Mouse (Mus musculus): ENCODE results near the gene Atp2a2. TPM values are rescaled to one million over a fixed set of nuclear protein-coding genes. Genes with fewer than 3 reads are reported as not detected.
"Not testable (repeated sequence)": the region's sequence is repeated elsewhere in the genome, so short reads cannot be mapped to it uniquely, and the experiment has no call there.

Gene Atp2a2
- polyA plus RNA-seq, 1 experiment: 57.0 TPM

DNA sequence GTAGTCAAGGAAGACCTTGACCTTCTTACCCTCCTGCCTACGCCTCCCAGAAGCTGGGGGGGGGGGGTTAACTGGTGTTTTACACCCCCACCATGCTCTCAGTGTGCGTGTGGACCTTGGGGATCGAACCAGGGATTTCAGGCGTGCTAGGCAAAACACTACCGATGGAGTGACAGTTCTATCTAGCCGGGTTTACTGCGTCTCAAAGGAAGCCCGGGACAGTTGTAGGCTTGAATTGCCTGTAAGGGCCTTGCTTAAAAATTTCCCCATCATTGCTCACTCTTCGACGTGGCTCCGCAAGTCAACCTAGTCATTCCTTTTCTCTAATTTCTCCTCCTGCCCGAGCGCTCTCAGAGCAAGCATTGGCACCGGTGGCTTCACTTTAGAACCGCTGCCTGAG lies 78.9 kb downstream of the Atp2a2 start:
- TF ChIP-seq POLR2A (IDR thresholded peaks at IDR 0.05; ENCODE audit: borderline replicate concordance, low read depth, low read length): no peak
- TF ChIP-seq CTCF (IDR thresholded peaks at IDR 0.05; ENCODE audit: low read depth, low read length): no peak

DNA sequence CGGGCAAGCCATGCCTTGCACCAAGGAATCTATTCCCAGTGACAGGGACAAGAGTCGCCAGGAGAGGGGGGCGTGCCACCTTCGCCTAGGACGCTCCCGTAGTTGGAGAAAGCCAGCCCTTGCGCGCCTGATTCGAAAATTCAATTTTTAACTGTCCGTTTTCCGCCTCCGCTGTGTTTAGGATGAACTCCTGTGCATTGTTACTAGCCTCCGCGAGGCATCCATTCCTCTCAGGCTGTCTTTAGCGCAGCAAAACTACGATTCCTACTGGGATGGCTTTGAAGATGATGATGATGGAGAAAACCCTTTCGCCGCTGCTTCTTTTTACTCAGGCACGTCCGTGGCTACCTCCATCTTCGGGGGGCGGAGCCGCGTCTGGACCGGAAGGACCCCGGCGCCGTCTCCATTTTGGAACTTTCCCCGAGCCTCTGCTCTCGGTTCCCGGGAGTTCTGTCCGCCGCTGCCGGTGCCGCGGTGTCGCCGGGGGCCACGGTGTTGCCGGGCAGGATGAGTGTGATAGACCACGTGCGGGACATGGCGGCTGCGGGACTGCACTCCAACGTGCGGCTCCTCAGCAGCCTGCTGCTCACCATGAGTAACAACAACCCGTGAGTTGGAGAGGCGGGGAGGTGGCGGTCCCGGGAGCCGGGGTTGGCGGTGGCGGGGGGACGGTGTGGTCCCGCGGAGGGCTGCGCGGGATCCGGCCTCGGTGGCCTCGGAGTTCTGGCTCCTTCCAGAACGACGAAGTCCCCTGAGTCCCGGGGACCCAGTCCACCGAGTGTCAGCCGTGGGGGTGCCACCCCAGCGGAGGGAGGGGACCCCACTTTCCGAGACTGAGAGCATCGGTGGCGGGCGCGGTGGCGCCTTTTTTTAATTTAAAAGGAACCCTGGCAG lies 79.7 kb downstream of the Atp2a2 start:
- TF ChIP-seq CTCF (IDR thresholded peaks at IDR 0.05; ENCODE audit: low read depth, low read length): no peak
- no peak for TF ChIP-seq POLR2A (IDR thresholded peaks at IDR 0.05; ENCODE audit: borderline replicate concordance, low read depth, low read length)
- Histone ChIP-seq H3K4me3 (ENCODE audit: insufficient read depth, low read length) (peak overlapping the region; percentile 94), H3K4me1 (ENCODE audit: control insufficient read depth, insufficient read depth, low read length) (peaks cover 7% of the 10 kb centered on the region), H3K27ac (ENCODE audit: insufficient read depth, low read depth, low read length) (peak overlapping the region; percentile 72)

More for the DNA sequence above, 78.9 kb downstream of the Atp2a2 start:
- H3K4me1 ChIP-seq (ENCODE audit: control insufficient read depth, insufficient read depth, low read length): peaks cover 7% of the 10 kb centered on the region
- no peak overlapping the region for H3K27ac ChIP-seq (ENCODE audit: insufficient read depth, low read depth, low read length)
- H3K4me3 ChIP-seq (ENCODE audit: insufficient read depth, low read length): peak overlapping the region; percentile 94

GRCm38 (mm10) chr5:122421271-122422068 lies 80.6 kb downstream of the Atp2a2 start, which contains the start of gene Anapc7:
Gene Anapc7 (plus strand): TSS chr5:122421693.
- peak within 1 kb of the TSS; percentile 94 for H3K4me3 ChIP-seq (ENCODE audit: insufficient read depth, low read length)
- TF ChIP-seq POLR2A (IDR thresholded peaks at IDR 0.05; ENCODE audit: borderline replicate concordance, low read depth, low read length) (no peak), CTCF (IDR thresholded peaks at IDR 0.05; ENCODE audit: low read depth, low read length) (no peak)
- peak within 1 kb of the TSS; percentile 72 for H3K27ac ChIP-seq (ENCODE audit: insufficient read depth, low read depth, low read length)
- H3K4me1 ChIP-seq (ENCODE audit: control insufficient read depth, insufficient read depth, low read length): peaks cover 7% of the 10 kb centered on the region

GRCm38 (mm10) chr5:122420676-122421075 lies 81.3 kb downstream of the Atp2a2 start:
- not testable (repeated sequence) for H3K4me1 ChIP-seq (ENCODE audit: control insufficient read depth, insufficient read depth, low read length); H3K4me3 ChIP-seq (ENCODE audit: insufficient read depth, low read length); H3K27ac ChIP-seq (ENCODE audit: insufficient read depth, low read depth, low read length)

GRCm38 (mm10) chr5:122415465-122415864 lies 86.6 kb downstream of the Atp2a2 start:
- Histone ChIP-seq H3K4me1 (ENCODE audit: control insufficient read depth, insufficient read depth, low read length) (peaks cover 3% of the 10 kb centered on the region; the same call in 1 of the 2 replicates), H3K4me3 (ENCODE audit: insufficient read depth, low read length) (no peak overlapping the region), H3K27ac (ENCODE audit: insufficient read depth, low read depth, low read length) (no peak overlapping the region)
- TF ChIP-seq CTCF (IDR thresholded peaks at IDR 0.05; ENCODE audit: low read depth, low read length): no peak
- TF ChIP-seq POLR2A (IDR thresholded peaks at IDR 0.05; ENCODE audit: borderline replicate concordance, low read depth, low read length): no peak

- H3K4me1 ChIP-seq (ENCODE audit: control insufficient read depth, insufficient read depth, low read length): peaks cover 3% of the 10 kb centered on the region; the same call in 1 of the 2 replicates
- H3K27ac ChIP-seq (ENCODE audit: insufficient read depth, low read depth, low read length): no peak overlapping the region
- no peak overlapping the region for H3K4me3 ChIP-seq (ENCODE audit: insufficient read depth, low read length)
- TF ChIP-seq CTCF (IDR thresholded peaks at IDR 0.05; ENCODE audit: low read depth, low read length): no peak
- no peak for TF ChIP-seq POLR2A (IDR thresholded peaks at IDR 0.05; ENCODE audit: borderline replicate concordance, low read depth, low read length)
These were observed 87.7 kb downstream of the Atp2a2 start for GRCm38 (mm10) chr5:122414351-122414750.

- Histone ChIP-seq H3K4me1 (ENCODE audit: control insufficient read depth, insufficient read depth, low read length) (peaks cover 3% of the 10 kb centered on the region; the same call in 1 of the 2 replicates), H3K27ac (ENCODE audit: insufficient read depth, low read depth, low read length) (no peak overlapping the region), H3K4me3 (ENCODE audit: insufficient read depth, low read length) (no peak overlapping the region)
- TF ChIP-seq POLR2A (IDR thresholded peaks at IDR 0.05; ENCODE audit: borderline replicate concordance, low read depth, low read length) (no peak), CTCF (IDR thresholded peaks at IDR 0.05; ENCODE audit: low read depth, low read length) (no peak)
These were observed 89.2 kb downstream of the Atp2a2 start for GRCm38 (mm10) chr5:122412826-122413225.

GRCm38 (mm10) chr5:122411892-122412291 lies 90.1 kb downstream of the Atp2a2 start:
- Histone ChIP-seq H3K27ac (ENCODE audit: insufficient read depth, low read depth, low read length) (no peak overlapping the region), H3K4me3 (ENCODE audit: insufficient read depth, low read length) (no peak overlapping the region), H3K4me1 (ENCODE audit: control insufficient read depth, insufficient read depth, low read length) (peaks cover 3% of the 10 kb centered on the region; the same call in 1 of the 2 replicates)
- TF ChIP-seq POLR2A (IDR thresholded peaks at IDR 0.05; ENCODE audit: borderline replicate concordance, low read depth, low read length): no peak
- TF ChIP-seq CTCF (IDR thresholded peaks at IDR 0.05; ENCODE audit: low read depth, low read length): no peak

- H3K4me3 ChIP-seq (ENCODE audit: insufficient read depth, low read length): no peak overlapping the region
- H3K27ac ChIP-seq (ENCODE audit: insufficient read depth, low read depth, low read length): no peak overlapping the region
- peaks cover 3% of the 10 kb centered on the region; the same call in 1 of the 2 replicates for H3K4me1 ChIP-seq (ENCODE audit: control insufficient read depth, insufficient read depth, low read length)
- no peak for TF ChIP-seq POLR2A (IDR thresholded peaks at IDR 0.05; ENCODE audit: borderline replicate concordance, low read depth, low read length)
- TF ChIP-seq CTCF (IDR thresholded peaks at IDR 0.05; ENCODE audit: low read depth, low read length): no peak
These were observed 92.1 kb downstream of the Atp2a2 start for GRCm38 (mm10) chr5:122409692-122410645.

Data from bone marrow macrophage, adult 2 months (primary cell).